Mouse (Mus musculus) forebrain, embryonic 14.5 days (tissue): ENCODE results near the gene Ephb1. TPM values are rescaled to one million over a fixed set of nuclear protein-coding genes. Genes with fewer than 3 reads are reported as not detected.

Experiments
- ATAC-seq: fragments of 200-750 bp; cut with Nextera tagmentation; 2 replicates; pipeline ENCODE4 v1.8.0; 2017; ENCODE audit warnings: mild to moderate bottlenecking, moderate library complexity
- DNase-seq: peaks from one replicate; pipeline ENCODE4 v3.0.0-alpha.2; 2015; ENCODE audit warnings: low spot score
- H3K27ac ChIP-seq: fragments of 300-500 bp; sonication (generic); 2 replicates; pipeline ENCODE4 v1.5.1; 2014; ENCODE audit warnings: low read depth, mild to moderate bottlenecking, control low read depth, low read length, moderate library complexity
- H3K27me3 ChIP-seq: fragments of 300-500 bp; sonication (generic); replicated peaks from 2 replicates; pipeline ENCODE4 v1.6.1; 2014; ENCODE audit warnings: low read length, control low read depth, mixed read lengths; ENCODE audit not compliant: control insufficient read depth, insufficient read depth
- H3K36me3 ChIP-seq: fragments of 300-500 bp; sonication (generic); 2 replicates; pipeline ENCODE4 v1.6.1; 2014; ENCODE audit warnings: low read length, control low read depth; ENCODE audit not compliant: control insufficient read depth, insufficient read depth
- H3K4me1 ChIP-seq: fragments of 300-500 bp; sonication (generic); 2 replicates; pipeline ENCODE4 v1.6.1; 2014; ENCODE audit warnings: antibody characterized with exemption, low read length, control low read depth; ENCODE audit not compliant: control insufficient read depth, insufficient read depth
- H3K4me2 ChIP-seq: fragments of 300-500 bp; sonication (generic); 2 replicates; pipeline ENCODE4 v1.6.1; 2014; ENCODE audit warnings: mild to moderate bottlenecking, control low read depth, low read length
- H3K4me3 ChIP-seq: fragments of 300-500 bp; sonication (generic); 2 replicates; pipeline ENCODE4 v1.5.1; 2014; ENCODE audit warnings: low read depth, low read length, control low read depth
- H3K9ac ChIP-seq: fragments of 300-500 bp; sonication (generic); 2 replicates; pipeline ENCODE4 v1.6.1; 2014; ENCODE audit warnings: mild to moderate bottlenecking, low read length, control low read depth, moderate library complexity
- H3K9me3 ChIP-seq: fragments of 300-500 bp; sonication (generic); replicated peaks from 2 replicates; pipeline ENCODE4 v1.6.1; 2016; ENCODE audit warnings: low read length, control low read depth, mixed read lengths; ENCODE audit not compliant: control insufficient read depth
- WGBS: fragments of 180-500 bp; shearing (Covaris S2); extraction: QIAGEN DNeasy Blood & Tissue Kit; methylation state at CpG from one replicate; pipeline ENCODE4 v1.1.7; 2014; 5-methylcytosine and 5-hydroxymethylcytosine counted together
- polyA plus RNA-seq: library from polyadenylated mRNA; unstranded; fragments of >200 nt; fragmentation: Nextera tagmentation; extraction: Ambion mirVana; gene quantifications from 2 replicates; pipeline ENCODE4 v1.2.1, GENCODE M21; 2014

The Ephb1 gene
- 27.8 and 32.5 TPM in 2 replicates for polyA plus RNA-seq

GRCm38 (mm10) chr9:102354561-102354973, at the start of gene Ephb1:
Gene Ephb1 (minus strand): TSS chr9:102354693.
- Histone ChIP-seq H3K4me1 (peaks cover 9% of the 10 kb centered on the region), H3K4me2 (peak within 1 kb of the TSS; percentile 99), H3K36me3 (no peaks in the 10 kb centered on the region), H3K4me3 (peak within 1 kb of the TSS; percentile 83), H3K27ac (peak within 1 kb of the TSS; percentile 80), H3K9ac (peak within 1 kb of the TSS; percentile 87), H3K9me3 (no peaks in the 10 kb centered on the region), H3K27me3 (peaks cover 15% of the 10 kb centered on the region; the same call in 1 of the 2 replicates)
- DNase-seq (peak; percentile 98), ATAC-seq (peak; percentile 90)
- under 1% methylated on average over 22 of the region's 22 CpGs for WGBS

DNA sequence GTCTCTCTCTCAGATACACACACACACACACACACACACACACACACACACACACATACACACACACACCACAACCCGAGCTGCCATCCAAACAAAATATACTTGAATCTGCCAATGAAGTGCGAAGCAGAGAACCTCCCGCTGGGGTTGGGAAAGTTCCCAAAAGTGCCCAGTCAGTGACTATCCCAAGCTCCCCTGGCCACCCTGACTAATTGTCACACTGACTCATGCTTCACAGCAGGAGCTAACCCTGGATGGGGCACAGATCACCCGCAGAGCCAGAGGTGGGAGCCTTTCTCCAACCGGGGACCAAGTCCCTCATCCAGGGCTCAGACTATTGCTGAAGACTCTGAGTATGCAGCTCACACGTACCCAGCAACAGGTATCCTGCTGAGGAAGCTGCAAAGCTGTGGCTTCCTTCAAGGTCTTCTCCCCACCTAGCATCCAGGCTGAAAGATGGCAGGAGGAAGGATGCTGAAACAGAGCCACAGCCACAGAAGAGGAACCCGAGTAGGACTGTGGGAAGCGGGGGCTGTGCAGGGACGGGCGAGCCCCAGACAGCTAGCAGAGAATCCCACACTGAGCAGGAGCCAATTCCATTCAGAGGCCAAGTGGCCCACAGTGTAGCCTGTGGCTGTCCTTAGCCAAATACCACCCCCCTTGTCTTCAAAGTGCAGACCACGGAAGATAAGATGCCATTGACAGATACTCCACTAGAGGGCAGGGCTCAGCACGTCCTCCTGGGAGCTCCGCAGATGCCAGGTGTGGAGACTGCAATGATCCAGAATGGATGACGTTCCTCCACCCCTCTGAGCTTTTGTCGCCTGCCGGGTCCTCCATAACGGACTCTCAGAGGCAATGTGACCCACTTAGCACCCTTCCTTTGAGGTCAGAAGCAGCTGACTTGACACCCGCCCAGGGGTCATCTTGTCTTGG, 48.9 kb upstream of the Ephb1 start:
- Histone ChIP-seq H3K4me1 (no peaks in the 10 kb centered on the region), H3K4me2 (0 out of 2 replicates have a peak overlapping the region, but pooled peaks have one; percentile 3), H3K36me3 (no peaks in the 10 kb centered on the region), H3K4me3 (no peak overlapping the region), H3K9ac (no peak overlapping the region), H3K27ac (no peak overlapping the region), H3K27me3 (no peaks in the 10 kb centered on the region), H3K9me3 (no peaks in the 10 kb centered on the region)
- ATAC-seq: peak; percentile 76
- 30% methylated on average over 18 of the region's 18 CpGs for WGBS
- DNase-seq: peak; percentile 83

DNA sequence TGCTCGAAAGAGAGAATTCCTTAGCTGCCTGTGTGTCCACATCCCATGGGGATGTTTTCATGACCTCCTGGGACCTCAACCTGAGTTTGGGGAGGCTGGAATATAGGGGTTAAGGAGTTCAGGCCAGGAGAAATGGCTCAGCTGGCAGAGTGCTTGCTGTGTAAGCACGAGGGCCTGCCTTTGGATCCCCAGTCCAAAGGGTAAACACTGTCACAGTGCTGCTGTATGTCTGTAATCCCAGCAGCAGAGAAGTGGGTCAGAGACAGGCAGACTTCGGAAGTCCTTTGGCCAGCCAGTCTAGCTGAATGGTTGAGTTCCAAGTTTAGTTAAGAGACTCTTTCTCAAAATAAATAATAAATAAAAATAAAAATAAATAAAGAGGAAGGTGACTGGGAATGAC, 48.2 kb upstream of the Ephb1 start:
- Histone ChIP-seq H3K4me3 (no peak overlapping the region), H3K27me3 (no peaks in the 10 kb centered on the region), H3K27ac (no peak overlapping the region), H3K36me3 (no peaks in the 10 kb centered on the region), H3K4me2 (no peak overlapping the region), H3K9me3 (no peaks in the 10 kb centered on the region), H3K9ac (no peak overlapping the region), H3K4me1 (no peaks in the 10 kb centered on the region)
- 64% methylated on average over 3 of the region's 3 CpGs for WGBS
- ATAC-seq: no peak
- DNase-seq: no peak

DNA sequence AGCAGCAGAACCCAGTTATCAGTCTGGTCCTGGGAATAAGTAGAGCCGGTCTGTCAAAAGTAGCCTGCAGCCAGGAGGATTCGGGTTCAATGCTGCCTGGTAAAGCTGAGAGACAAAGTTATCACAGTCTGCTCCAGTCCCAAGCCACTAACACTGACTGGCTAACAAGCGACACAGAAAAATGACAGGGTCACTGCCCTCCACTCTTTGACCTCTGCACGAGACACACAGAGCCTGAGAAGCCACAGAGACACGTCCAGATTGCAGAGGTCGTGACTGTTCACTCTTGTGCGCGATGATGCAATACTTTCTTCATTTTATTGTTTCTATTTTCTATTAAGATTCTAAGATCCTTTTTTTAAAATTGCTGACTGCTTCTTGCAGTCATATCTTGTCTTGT, 33.8 kb upstream of the Ephb1 start:
- no peaks in the 10 kb centered on the region for H3K36me3 ChIP-seq
- no peak overlapping the region for H3K9ac ChIP-seq
- H3K4me3 ChIP-seq: no peak overlapping the region
- no peaks in the 10 kb centered on the region; the same call in 1 of the 2 replicates for H3K9me3 ChIP-seq
- H3K27ac ChIP-seq: no peak overlapping the region
- no peaks in the 10 kb centered on the region for H3K4me1 ChIP-seq
- WGBS: 83% methylated on average over 8 of the region's 8 CpGs
- H3K27me3 ChIP-seq: no peaks in the 10 kb centered on the region
- ATAC-seq: no peak
- no peak for DNase-seq
- no peak overlapping the region for H3K4me2 ChIP-seq

GRCm38 (mm10) chr9:102386816-102387215, 32.3 kb upstream of the Ephb1 start:
- H3K36me3 ChIP-seq: no peaks in the 10 kb centered on the region
- H3K27ac ChIP-seq: no peak overlapping the region
- H3K9ac ChIP-seq: no peak overlapping the region
- no peaks in the 10 kb centered on the region for H3K27me3 ChIP-seq
- 90% methylated on average over 9 of the region's 9 CpGs for WGBS
- H3K4me2 ChIP-seq: no peak overlapping the region
- no peaks in the 10 kb centered on the region for H3K4me1 ChIP-seq
- H3K4me3 ChIP-seq: no peak overlapping the region
- DNase-seq (no peak), ATAC-seq (no peak)
- H3K9me3 ChIP-seq: no peaks in the 10 kb centered on the region; the same call in 1 of the 2 replicates

DNA sequence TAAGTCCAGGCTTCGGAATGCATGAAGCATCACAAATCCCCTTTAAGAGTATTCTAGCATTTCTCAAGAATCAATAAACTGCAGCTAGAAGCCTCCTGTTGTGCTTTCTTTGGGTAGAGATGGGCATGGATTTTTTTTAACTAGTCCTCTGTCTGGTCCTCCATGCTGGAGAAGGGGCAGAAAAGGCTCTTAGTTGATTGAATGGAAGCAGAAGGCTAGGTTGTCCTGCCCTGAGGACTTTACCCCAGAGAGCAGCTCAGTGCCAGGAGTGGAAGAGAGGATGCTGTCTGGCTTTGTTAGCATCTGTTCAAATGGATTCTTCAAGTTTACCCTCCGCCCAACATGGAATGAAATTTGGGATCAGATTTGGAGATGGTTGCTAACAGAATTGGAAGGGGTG, 25.7 kb upstream of the Ephb1 start:
- DNase-seq (no peak), ATAC-seq (no peak)
- Histone ChIP-seq H3K36me3 (no peaks in the 10 kb centered on the region), H3K9ac (no peak overlapping the region), H3K4me1 (no peaks in the 10 kb centered on the region), H3K27me3 (no peaks in the 10 kb centered on the region), H3K4me3 (no peak overlapping the region), H3K9me3 (no peaks in the 10 kb centered on the region), H3K4me2 (no peak overlapping the region), H3K27ac (no peak overlapping the region)
- 87% methylated on average over 2 of the region's 2 CpGs for WGBS

DNA sequence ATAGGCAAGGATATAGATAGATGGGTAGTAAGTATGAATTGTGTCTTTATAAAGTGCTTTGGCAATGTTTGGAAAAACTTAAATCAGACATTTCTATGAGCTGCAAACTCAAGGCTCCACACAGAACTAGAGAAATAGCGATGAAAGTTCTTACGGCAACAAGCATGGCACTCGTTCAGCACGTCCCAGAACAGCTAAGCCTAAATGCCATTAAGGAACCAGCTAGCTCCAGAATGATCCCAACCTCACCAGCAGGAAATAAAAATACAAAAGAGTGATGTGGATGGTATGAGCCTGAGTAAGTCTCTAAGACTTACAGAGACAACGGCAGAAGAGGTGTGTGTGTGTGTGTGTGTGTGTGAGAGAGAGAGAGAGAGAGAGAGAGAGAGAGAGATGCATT, 20.2 kb upstream of the Ephb1 start:
- Histone ChIP-seq H3K4me2 (no peak overlapping the region), H3K4me1 (no peaks in the 10 kb centered on the region), H3K27me3 (no peaks in the 10 kb centered on the region), H3K4me3 (no peak overlapping the region), H3K9me3 (no peaks in the 10 kb centered on the region), H3K36me3 (no peaks in the 10 kb centered on the region), H3K27ac (no peak overlapping the region), H3K9ac (no peak overlapping the region)
- 95% methylated on average over 5 of the region's 5 CpGs for WGBS
- no peak for DNase-seq
- no peak for ATAC-seq

DNA sequence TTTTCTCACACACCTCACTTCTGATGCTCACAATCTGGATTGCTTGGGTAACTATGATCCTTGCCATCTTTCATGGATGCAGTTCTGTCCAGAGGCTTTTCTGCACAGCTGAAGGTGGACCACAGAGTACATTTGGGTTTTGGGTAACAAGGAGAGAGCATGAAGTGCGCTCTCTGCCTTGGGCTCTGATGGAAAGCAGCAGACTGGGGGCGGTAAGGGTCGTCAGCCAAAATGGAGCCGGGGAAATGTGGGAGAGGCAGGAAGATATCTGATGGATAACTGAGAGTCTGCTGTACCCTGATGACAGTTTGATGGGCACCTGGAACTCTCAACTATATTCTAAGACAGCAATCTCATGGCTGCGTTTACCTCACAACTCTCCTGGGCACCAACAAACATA, 19.4 kb upstream of the Ephb1 start:
- H3K36me3 ChIP-seq: no peaks in the 10 kb centered on the region
- DNase-seq (no peak), ATAC-seq (no peak)

GRCm38 (mm10) chr9:102371936-102372335, 17.4 kb upstream of the Ephb1 start:
- H3K4me1 ChIP-seq: no peaks in the 10 kb centered on the region
- no peak overlapping the region for H3K9ac ChIP-seq
- WGBS: 87% methylated on average over 3 of the region's 3 CpGs
- H3K36me3 ChIP-seq: no peaks in the 10 kb centered on the region
- H3K4me2 ChIP-seq: no peak overlapping the region
- DNase-seq: no peak
- no peak for ATAC-seq
- H3K27ac ChIP-seq: no peak overlapping the region
- no peaks in the 10 kb centered on the region for H3K9me3 ChIP-seq
- no peak overlapping the region for H3K4me3 ChIP-seq
- H3K27me3 ChIP-seq: no peaks in the 10 kb centered on the region

More for the DNA sequence above, 19.4 kb upstream of the Ephb1 start:
- WGBS: 90% methylated on average over 5 of the region's 5 CpGs
- H3K4me1 ChIP-seq: no peaks in the 10 kb centered on the region
- H3K27ac ChIP-seq: no peak overlapping the region
- H3K27me3 ChIP-seq: no peaks in the 10 kb centered on the region
- no peak overlapping the region for H3K9ac ChIP-seq
- H3K9me3 ChIP-seq: no peaks in the 10 kb centered on the region
- H3K4me2 ChIP-seq: no peak overlapping the region
- no peak overlapping the region for H3K4me3 ChIP-seq
